Mouse (Mus musculus): ENCODE results near the gene Tigit.

The Tigit gene

DNA sequence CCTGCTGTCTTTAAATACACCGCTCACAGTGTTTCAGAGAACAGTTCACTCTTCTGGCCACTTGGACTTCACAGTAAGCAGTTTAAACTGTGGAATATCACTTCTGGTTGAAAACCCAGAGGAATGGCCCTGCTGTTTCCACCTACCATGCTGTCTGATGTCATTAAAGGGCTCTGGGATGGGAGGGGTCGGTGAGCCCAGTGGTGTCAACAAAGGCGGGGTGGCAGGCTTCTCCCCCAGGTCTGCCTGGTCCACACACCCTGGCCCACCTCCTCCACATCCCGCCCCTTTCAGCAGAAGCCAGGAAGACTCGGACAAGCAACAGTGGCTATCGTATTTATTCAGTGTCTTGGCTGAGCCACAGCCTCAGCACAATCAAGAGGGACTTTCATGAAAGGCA lies 44.7 kb downstream of the Tigit start:
- DNase-seq (ENCODE audit: low spot score) = no peak

DNA sequence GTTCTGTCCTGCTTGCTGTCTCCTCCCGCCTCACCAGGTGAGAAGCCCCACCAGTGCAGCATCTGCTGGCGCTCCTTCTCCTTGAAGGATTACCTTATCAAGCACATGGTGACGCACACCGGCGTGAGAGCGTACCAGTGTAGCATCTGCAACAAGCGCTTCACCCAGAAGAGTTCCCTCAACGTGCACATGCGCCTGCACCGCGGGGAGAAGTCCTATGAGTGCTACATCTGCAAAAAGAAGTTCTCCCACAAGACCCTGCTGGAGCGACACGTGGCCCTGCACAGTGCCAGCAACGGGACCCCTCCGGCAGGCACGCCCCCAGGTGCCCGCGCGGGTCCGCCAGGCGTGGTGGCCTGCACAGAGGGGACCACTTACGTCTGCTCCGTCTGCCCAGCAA lies 45.7 kb downstream of the Tigit start:
- no peak for DNase-seq (ENCODE audit: low spot score)

DNA sequence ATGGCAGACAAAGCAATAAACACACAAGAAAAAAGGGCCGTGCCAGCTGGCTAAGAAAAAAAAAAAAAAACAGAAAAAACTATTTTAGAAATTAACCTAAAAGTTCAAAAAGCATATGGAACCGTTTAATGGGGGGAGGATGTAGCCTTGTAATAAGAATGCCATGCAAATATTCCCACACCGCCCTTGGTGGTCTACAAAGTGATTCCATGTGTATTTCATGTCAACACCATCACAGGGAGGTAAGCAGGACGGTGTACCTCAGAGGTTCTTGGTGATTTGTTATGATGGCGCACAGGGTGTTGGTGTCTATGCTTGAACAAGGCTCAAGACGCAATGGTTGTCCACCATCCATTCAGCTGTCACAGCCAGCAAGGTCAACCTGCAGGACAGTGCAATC lies 46.6 kb downstream of the Tigit start:
- DNase-seq (ENCODE audit: low spot score) = no peak

DNA sequence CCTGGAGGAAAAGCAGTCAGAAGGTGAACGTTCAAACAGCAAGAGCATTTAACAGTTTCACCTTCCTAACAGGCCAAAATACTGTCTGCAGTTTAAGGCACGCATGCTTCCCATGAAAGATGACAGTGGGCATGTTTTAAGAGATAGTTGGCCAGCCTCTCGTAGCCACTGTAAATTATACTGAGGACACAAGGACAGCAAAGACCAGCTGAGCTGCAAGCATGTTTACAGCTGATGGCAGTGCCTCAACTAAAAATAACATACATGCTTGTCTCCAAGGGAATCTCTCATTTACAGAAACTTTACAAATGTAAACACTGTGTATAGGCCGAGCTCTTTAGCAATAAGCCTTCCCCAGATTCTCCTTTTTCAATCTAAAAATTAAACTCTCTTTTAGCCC lies 47.6 kb downstream of the Tigit start:
- no peak for DNase-seq (ENCODE audit: low spot score)

DNA sequence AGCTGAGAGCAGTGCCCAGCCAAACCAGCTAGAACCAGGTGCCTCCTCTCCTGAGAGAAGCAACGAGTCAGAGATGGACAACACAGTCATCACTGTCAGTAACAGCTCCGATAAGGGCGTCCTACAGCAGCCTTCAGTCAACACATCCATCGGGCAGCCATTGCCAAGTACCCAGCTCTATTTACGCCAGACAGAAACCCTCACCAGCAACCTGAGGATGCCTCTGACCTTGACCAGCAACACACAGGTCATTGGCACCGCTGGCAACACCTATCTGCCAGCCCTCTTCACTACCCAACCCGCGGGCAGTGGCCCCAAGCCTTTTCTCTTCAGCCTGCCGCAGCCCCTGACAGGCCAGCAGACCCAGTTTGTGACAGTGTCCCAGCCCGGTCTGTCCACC lies 53.6 kb downstream of the Tigit start:
- no peak for DNase-seq (ENCODE audit: low spot score)

DNA sequence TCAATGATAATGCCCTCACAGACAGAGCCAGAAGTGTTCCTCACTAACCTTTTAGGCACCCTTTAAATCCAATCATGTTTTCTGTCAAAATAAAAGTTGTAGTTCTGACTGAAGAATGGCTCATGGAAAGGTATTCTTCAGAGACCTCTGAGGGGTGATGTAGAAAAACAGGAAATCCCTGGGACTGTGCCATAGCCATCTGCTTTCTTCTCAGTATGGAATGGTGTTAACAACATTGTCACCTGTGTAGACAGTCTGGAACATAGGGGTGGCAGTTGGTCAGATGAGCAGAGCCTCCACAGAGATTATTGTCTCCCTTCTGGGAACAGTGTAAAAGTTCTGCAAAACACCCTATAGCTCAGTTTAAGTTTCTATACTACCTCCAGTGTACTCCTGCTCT lies 55.9 kb downstream of the Tigit start:
- no peak for DNase-seq (ENCODE audit: low spot score)

DNA sequence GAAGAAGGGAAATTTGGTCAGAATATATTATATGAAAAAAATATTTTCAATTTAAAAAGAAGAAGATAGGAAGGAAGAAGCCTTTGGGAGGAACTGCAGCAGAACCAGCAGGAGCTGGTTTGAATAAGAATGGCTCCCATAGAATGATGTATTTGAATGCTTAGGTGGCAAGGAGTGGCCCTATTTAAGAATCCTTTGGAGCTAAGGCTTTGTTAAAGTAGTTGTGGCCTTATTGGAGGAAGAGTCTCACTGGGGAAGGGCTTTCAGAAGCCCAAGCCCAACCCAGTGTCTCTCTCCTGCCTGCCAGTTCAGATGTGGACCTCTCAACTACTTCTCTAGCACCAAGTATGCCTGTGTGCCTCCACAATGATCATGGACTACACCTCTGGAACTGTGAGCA lies 56.9 kb downstream of the Tigit start:
- no peak for DNase-seq (ENCODE audit: low spot score)

DNA sequence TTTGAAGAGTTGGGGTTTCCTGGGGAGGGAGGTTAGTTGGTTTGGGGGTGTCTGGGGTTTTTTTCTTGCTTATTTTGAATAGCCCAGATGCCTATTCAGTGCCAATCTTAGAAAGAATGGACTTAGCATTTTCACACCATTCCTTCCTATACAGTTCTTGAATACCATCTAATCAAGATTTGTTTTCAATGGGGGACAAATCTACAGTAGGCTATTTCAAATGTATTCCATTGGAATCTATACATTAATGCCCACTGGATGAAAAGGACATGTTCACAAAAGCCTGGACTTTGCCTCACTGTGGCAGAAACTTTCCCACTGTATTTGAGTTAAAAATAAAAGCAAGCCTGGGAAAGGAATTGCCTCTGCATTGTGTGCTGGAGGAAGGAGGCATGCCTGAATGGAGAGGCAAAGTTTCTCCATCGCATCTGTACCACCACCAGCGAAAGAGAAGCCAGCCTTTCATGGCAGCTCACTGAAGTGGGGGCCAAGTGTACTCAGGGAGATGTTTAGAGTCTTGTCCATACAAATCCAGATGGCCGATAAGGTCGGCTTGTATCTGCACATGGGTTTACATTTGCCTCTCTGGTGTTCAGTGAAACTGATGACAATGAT lies 59.4 kb downstream of the Tigit start:
- DNase-seq (ENCODE audit: low spot score) = no peak

DNA sequence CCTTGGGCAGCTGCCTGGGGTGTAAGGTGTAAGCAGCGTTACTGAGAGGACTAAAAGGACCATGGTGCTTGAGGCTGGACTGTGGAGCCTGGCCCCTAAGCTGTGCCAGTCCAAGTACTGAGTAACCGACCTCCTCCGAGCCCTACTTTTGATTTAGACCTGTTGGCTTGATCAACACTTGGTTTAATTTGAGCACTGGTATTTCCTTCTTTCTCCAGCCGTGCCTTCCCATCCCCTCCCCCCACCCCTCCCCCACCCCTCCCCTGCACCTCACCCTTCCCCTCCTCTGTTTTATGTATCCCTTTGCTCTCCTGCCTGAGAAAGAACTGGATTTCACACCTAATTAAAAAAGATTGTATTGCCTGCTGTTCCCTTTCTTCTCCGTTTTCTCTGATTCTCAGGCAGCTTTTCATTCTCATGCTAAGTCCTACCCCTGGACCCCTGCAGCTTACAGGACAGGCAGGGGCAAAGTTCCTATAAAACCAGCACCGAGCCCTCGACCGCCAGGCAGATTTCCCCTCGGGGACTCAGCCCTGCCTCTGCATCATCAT lies 60.3 kb downstream of the Tigit start:
- DNase-seq (ENCODE audit: low spot score) = no peak

DNA sequence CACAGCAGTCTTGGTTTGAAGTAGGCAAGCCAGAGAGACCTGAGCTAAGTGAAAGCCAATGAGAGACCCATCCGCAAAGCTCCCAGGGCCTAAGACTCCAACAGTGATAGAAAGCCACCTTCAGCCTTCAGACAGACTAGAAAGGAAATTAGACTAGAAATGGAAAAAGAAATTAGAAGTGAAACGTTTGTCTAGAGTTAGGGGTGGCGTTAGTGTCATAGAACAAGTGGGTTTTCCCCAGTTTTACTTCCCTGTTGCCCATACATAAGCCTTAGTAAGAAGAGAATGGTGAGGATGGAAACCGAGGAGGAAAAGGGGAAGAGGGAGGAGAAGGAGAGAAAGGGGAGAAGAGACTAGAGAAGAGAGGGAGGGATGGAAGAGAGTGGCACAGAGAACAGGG lies 61.4 kb downstream of the Tigit start:
- DNase-seq (ENCODE audit: low spot score) = no peak

DNA sequence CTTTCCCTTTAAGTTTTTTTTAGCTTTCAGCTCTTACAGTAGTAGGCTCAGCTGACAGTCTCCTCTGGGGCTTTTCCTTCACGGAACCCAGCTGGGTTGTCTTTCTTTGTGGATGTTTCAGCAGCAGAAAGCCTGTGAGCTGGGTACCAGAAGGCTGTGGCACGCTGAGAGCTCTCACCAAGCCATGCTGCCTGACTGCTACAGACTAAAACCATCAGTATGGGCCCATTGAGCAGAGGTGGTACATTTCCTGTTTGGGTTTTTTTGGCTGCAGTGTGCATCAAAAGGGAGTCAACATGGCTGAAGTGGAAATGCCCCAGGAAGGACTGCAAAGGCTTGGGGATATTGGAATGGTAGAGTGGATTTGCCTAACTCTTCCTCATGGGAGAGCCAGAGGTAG lies 64.2 kb downstream of the Tigit start:
- DNase-seq (ENCODE audit: low spot score) = no peak
